Mouse (Mus musculus) right cerebral cortex, postnatal 25 days (tissue): ENCODE measurements around the gene H13.
"Not testable (repeated sequence)": the region's sequence is repeated elsewhere in the genome, so short reads cannot be mapped to it uniquely, and the experiment has no call there.

Experiments
- DNase-seq: peaks from one replicate; pipeline ENCODE4 v3.0.0; 2022

The H13 gene

DNA sequence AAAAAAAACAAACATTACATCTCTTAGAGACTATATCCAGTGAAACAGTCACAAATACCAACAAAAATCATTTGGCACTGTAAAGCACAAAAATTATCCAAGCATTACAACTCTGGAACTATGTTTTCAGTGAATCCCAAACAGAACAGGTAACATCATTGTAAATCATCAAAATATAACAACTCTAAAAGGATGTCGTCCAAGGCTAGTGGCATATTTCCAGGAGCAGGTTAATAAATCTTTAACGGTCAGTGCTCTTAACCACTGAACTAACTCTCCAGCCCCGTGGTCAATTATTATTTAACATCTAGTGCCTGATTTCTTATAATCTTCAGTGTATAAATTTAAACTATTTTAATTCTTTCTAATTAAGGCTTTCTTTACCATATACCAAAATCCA, 3.1 kb upstream of the H13 start:
- not testable (repeated sequence) for DNase-seq

DNA sequence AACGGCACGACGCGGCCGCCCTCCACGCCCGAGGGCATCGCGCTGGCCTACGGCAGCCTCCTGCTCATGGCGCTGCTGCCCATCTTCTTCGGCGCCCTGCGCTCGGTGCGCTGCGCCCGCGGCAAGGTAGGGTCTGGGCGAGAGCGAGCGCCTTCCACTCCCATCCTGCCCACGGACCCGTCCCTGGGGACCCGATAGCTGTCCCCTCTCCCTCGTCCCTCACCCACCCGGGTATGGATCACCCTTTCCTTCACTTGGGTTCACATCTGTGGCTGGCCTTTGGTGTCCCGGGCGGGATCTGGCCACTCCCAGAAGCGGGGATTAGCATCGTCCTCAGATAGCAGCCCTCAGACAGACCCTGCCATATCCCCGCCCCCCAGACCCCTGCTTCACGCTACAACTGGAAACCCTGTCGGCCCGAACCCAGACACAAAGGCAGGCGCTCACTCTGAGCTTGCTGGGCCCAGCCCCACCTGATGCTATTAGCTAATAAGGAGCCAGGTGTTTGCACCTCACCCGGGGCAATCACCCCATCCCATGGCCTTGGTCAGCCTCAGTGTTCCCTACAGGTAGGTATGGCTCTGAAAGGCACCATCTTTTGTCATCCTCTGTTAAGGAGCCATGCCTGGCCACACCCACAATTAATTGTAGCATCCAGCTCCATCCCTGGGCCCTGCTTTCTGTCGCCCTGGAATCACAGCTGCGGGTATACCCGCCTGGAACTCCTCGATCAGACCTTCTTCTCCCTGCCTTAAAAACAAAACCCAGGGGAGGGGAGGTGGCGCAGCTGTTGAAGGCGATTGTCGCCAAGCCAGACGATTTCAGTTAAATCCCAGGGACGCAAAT, 601 bp downstream of the H13 start:
- peak; percentile 51 for DNase-seq

DNA sequence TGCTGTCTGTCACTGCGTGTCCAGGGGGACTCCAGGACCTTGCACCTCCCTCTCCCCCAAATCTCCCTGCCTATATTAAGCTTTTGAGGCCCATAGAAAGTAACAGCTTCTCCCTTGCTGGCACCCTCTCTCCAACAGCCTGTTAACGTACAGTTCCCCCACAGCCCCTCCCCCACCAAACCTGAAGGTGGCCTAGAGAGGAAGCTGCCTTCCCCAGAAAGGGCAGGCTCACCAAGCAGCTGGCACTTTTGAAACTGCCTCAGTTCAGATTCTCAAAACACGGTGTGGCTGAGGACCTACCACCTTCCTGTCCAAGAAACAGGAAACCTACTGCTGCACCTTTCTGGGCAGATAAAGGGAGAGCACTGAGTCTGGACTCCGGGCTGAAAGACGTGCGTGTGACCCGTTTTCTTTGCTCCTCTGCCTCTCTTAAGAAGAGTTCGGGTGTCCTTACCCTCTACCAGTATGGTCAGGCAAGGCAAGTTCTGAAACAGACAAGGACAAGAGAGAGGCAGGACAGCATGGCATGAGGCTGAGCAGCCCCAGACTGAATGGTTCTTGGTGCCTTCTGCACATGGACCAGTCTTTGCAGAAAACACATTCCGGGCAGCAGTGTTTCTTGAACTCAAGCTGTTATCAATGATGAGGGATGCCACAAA, 1.9 kb downstream of the H13 start:
- peak; percentile 40 for DNase-seq

DNA sequence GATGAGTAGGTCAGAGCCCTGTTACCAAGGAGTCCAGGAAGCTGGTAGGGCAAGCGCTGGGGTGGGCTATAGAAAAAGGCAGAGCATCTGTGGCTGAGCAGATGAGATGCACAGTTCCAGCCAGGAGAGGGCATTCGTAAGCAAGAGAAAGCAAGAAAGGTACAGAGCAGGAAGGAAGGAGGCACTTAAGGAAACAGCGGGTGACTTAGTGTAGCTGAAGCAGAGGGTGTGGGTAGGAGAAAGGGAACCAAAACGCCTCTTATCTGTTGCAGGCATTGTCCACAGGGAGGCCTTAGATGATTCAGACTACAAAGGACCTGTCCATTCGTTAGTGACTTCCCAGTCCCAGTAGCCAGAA, 2.4 kb downstream of the H13 start:
- peak; percentile 46 for DNase-seq

DNA sequence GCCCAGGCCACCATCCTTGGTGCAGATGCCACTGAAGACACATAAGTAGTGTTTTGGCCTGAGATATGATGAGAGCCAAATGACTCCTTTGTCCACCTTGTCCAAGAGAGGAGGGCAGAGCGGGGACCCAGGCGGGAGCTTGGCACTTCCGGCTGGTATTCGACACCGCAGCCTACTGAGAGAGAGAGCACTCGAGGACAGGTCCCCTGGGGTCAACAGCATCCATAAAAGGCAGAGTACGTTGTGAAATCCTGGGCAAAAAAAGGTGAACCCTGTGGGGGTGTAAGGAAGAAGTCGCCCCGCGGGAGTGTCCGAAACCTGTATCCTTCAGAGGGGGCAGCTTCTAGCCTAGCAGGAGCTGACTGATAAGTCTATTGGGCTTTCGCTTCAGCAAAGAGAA, 2.9 kb downstream of the H13 start:
- DNase-seq = no peak

DNA sequence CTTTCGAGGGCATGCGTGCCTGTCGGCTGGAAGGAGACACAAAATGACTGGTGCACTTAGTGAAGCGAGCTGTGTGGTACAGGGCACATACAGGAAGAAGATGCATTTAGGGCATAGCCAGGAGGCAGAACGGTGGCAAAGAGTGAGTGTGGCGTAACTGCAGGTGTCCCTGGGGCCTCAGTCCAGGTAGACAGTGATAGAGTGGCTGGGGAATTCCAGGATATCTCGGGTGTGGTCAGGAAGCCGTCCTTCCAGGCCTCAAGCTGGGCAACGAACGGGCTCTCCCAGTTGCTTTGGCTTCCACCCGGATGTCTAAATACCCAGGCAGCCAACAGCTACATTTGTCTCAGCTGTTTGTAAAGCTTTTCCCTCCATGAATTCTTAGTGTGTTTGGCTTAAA, 4.9 kb downstream of the H13 start:
- no peak for DNase-seq

DNA sequence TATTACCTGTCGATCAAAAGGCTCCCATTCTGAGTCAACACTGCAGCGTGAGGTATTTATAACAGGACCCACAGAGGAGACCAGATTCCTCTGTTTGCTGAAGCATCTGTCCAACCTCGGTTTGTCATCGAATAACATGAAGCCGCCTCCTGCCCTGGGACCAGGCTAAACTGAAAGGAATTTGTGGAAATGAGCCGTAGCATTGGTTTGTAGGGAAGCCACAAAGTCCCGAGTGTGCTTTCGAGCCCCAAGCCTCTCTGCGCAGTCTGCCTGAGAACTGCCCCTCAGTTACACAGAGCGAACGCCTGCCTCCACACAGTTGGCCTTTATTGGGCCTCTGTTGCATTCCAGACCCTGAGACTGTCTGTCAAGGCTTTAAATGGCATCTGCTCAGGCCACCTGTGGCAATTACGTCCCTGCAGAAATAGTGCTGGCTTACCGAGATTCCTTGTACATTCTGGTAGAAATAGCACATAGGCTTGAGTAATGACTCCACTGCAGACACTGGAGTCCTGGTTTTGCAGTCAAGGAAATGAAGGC, 6.1 kb downstream of the H13 start:
- no peak for DNase-seq

DNA sequence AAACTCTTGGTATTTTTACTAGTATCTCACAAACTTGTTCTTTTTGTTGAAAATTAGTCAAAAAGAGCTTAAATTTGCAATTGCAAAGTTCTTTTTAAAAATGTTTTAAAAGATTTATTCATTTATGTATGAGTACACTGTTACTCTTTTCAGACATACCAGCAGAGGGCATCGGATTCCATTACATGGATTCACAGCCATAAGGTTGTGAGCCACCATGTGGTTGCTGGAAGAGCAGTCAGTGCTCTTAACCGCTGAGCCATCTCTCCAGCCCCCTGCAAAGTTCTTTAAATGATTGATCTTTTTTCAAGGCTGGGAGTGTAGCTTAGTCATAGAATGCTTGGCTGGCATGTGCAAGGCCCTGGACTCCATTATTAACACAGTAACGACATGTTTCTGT, 9.0 kb downstream of the H13 start:
- no peak for DNase-seq

DNA sequence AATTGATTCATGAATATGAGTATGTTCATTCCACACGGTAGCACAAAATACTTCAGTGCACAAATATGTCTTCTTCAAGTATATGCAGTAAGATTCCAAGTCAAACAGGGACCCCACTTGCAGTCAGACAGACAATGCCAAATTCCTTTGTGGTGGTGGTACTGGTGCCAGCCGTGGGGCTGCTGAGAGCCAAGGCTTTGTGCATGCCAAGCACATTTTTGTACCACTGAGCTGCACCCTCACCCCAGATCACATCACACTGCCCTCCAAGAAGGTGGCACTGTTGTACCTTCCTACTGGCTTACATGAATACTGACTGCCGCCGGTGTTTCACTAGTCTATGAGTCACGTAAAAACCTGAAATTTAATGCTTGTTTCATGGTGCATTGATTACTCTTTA, 9.7 kb downstream of the H13 start:
- no peak for DNase-seq

DNA sequence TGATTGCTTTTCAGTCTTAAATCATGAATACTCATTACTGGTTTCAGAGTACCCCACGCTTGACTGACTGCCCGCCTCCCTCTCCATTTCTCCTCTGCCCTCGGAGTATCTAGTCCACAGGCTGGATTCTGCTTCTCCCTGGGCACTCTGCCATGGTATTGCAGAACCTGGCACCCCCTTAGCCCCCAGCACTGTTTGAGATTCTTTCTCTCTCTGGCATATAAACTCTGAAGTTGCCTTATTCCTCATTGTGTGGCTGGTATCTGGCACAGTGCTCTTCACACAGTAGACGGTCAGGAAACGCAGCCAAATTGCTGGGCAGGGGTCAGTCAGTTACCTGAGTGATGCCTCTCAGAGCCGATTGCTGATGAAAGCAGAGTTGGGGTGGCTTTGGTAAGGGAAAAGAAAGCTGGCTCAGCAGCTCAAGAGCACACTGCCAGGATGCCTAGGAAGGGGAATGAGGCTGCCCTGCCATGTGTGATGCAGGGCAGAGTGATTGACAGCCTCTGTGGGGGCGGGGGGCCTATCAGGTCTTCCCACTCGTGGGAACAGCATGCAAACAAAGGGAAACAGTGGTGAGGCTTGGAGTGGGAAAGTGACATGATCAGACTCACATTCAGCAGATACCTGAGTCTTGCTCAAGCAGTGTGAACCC, 10.6 kb downstream of the H13 start:
- DNase-seq = no peak

DNA sequence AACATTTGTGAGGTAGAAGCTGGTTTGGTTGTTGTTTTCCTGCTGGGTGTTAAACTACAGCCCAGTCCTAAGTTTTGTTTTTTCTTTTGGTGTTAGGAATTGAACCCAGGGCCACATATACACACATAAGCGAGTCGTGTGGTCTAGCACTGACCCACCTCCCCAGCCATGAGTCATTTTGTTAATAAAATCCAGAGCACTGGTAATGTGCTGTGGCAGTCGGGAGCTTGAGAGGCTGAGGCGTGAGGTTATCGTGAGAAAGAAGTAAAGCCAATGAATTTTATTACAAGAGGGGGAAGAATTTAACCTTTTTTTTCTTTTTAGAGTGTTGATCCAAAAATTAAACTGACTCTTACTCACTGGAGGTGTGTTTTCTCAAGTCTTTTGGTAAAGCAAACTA, 13.8 kb downstream of the H13 start:
- DNase-seq = no peak

DNA sequence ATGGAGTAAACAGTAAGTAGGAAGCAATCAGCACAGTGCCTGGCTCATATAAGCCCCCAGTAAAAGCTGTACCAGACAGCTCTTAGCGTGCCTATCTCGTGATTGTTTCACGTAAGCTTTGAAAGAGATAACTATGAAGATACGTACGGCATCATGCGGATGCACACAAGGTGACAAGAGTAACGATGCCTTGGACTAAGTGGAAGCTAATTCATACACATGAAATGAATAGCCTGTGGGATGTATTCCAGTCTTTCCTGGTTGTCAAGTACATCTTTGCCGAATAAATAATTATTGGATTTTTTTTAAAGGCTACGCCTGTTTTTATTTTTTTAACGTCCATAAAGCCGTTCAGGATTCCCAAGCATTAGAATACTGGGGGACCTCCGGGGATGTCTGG, 17.1 kb downstream of the H13 start:
- DNase-seq = no peak

DNA sequence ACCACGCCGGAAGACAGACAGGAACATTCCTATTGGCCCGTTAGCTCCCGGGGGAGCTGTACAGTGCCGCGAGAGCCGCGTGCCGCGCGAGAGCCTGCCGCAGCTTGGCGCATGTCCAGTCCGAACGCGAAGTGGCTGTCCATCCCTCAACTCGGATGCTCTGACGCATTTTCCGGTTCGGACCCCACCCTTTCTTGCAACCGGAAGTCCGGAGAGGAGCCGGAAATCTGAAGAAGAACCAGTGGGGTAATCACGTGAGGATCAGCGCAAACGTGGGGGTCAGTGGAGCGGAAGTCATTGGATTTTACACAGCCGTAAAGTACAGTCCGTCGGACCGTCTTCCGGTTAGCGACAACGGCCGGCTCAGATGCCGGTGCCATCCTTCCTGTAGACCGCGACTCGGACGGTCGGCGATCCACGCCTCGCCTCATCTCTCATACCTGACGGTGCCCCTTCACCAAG, 17.6 kb downstream of the H13 start, which contains the start of gene Mcts2:
TSS of gene Mcts2 (plus strand) at position 230 of the 462 bp plus-strand sequence.
- DNase-seq = peak; percentile 93

DNA sequence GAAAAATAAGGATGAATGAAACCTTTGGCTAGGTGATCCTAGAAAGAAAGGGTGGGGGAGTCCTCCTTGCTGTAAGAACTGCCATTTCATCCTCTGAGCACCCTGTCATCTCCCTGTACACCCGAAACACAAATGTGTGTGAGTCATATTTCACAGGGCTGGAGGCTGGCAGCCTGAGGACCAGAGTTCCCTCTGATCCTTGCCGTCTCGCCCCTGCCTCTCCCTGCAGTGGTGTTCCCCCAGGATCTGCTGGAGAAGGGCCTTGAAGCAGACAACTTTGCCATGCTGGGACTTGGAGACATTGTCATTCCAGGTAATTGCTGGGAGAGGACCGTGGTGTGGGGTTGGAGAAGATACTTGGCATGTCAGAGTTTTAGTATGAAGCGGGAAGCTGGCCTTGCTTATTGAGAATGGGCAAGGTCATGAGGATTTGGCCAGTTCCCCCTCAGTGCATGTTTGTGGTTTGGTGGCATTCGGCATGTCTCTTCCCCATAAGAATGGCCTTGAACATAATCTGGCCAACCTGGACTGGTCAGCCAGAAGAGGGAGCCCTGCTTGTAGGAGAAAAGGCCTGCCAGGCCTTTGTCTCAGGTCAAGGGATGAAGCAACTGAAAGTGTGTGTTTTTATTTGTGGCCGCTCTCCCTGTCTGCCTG, 22.4 kb downstream of the H13 start:
- DNase-seq = no peak

DNA sequence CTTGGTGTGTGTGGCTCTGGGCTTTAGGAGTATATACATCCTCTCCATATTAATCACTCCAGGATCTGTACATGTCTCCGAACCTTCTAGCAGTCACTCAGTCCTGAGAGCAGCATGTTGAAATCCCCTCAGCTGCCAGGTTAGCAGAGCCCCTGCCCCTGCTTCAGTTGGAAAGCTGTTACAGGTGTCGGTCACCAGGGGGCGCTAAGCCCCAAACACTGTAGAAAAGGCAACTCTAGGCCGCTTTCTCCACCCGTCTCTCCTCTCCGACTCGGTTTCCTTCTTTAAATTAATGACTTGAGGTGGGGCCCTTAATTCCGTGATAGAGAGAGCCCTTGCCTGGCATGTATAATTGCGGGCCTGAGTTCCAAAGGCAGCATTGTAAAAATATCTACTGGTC, 24.0 kb downstream of the H13 start:
- DNase-seq = peak; percentile 61

DNA sequence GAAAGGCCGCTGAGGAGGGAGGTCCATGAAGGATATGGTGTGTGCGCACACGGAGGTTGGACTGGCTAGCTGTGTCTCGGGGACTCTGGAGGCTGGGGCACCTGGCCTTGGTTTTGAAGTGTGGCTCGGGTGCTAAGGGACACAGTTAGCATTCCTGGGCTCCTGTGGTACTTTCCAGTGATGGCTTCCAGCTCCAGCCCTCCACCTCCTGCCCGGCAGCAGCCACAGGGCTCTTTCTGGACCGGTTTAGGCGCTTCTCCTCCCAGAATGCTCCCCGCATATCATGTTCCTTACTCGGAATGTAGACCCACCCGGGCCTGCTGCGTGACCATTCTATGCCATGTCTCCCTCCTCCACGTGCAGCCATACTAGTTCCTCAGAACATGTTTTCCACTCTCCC, 24.5 kb downstream of the H13 start:
- no peak for DNase-seq

DNA sequence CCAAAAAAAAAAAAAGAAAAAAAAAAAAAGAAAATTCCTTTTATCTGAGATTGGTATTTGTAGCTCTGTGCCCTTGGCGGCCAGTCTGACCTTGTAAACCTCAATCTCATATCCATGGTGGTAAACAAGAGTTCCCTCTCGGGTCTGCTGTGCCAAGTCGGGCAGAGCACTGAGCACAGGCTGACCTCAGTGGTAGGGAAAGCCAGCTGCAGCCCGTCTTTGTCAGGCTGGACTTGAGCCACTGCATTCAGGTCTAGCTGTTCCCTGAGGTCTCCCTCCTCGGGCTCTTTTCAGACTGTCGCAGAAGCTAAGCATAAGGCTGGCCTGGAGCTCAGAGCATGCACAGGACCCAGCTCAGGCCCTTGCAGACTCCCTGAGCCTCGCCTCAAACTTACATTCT, 25.4 kb downstream of the H13 start:
- DNase-seq = no peak

DNA sequence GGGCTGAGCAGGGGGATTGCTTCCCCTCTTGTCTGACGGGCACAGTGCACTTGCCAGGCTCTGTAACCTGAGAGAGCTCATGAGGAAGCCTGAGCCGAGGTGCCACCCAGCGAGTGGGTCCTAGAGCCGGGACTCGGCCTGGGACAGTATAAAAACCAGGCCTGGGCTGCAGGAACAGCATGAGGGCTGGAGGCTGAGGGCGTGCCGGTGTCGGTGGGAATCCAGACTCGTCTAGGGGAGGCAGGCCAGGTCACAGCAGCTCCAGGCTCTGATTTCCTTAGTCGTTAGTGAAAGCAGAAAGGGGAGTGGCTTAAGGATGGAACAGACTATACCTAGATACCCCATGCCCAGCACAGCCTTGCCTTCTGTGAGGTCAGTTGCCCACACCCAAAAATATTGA, 26.8 kb downstream of the H13 start:
- DNase-seq = no peak

DNA sequence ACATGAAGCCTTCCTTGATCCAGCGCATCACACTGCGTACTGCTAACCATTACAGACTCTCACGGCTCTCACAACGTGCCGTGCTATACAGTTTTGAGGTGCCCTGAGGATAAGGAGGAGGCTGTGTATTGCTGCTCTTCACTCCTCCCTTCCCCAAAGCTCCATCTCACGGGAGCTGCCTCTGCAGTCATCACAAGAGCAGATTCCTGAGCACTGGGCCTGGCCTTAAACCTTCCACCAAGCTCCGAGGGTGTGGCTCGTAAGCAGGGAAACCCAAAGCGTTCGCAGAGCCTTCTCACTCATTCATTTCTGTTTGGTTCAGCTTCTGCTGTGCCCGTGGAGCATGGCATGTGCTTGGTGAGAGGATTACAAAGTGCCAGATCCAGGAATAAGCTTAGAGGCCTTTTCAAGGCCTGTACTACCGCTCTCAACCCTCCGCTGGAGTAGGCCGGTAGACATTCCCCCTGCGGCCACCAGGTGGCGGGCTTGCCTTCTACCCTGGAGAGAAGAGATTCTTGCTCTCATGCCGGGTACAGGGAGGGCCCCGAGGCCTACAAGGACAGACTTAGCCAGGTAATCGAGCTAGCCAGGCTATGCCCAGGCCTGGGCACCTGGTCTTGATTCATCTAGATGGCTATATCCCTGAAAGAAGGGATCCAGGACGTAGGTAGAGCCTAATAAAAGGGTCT, 27.4 kb downstream of the H13 start:
- peak; percentile 90 for DNase-seq

DNA sequence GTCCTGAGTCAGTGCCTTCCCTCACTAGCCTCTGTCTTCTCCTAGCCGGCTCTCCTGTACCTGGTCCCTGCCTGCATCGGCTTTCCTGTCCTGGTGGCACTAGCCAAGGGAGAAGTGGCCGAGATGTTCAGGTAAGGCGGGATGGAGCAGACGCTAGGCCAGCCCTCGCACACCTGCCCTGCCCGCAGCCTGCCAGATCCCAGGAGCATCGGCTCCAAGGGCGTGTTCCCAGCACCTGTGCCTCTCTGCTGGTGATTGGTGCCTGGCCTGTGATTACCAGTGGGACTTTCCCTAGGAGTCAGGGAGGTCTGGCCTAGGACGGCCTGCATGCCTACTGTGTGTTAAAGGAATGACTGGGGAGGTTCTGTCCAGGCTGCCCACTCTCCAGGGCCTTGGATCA, 30.9 kb downstream of the H13 start:
- no peak for DNase-seq

DNA sequence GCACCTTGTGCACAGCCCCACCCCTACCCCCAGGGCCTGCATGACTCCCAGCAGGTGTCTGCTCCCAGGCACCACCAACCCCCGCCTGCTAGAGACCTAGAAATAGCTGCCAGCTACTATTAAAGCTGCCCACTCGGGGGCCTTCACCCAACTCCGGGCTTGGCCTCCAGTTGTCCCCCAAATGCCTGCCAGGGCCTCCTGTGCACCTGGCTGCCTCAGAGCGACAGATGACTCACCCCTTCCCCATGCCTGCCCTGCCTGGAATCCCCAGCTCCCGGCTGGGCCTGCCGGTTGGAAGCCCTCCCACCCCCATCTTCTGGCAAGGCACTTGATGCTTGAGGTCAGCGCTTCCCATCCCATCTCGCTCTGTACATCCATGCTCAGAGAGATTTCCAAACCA, 31.5 kb downstream of the H13 start:
- DNase-seq = no peak

DNA sequence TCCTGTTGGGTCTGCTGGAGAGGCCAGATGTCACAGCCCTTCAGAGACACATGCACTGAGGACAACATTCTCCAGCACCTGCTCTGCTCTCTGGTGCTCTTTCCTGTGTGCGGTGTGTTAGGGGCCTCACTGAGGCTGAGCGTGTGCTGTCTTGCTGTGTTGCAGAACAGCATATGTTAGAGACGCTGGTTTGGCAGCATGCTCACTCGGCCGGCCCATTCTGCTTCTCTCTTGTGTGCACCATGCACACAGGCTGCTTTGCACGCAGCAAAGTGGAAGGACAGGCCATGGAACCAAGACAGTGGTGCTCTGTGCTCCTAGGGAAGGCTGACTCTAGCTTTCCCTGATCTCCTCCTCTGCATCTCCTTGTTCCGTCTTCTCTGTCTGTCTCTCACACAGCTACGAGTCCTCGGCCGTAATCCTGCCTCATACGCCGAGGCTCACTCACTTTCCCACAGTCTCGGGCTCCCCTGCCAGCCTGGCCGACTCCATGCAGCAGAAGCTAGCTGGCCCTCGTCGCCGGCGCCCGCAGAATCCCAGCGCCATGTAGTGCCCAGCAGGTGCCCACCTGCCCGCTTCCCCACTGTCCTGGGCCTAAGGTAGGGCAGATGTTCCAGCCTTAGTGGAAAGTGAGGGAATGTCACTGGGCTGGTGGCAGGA, 34.5 kb downstream of the H13 start:
- DNase-seq = no peak
